Mouse (Mus musculus) intestine, postnatal 0 days (tissue): ENCODE data around the gene Scmh1. TPM values are rescaled to one million over a fixed set of nuclear protein-coding genes. Genes with fewer than 3 reads are reported as not detected.

ENCODE experiments used
- ATAC-seq: fragments of 200-750 bp; cut with Nextera tagmentation; 2 replicates; pipeline ENCODE4 v1.8.0; 2017; ENCODE audit warnings: mild to moderate bottlenecking, moderate TSS enrichment, moderate library complexity
- H3K27ac ChIP-seq: fragments of 300-500 bp; sonication (generic); 2 replicates; pipeline ENCODE4 v1.5.1; 2014; ENCODE audit warnings: mild to moderate bottlenecking, low read depth, low read length, moderate library complexity
- H3K27me3 ChIP-seq: fragments of 300-500 bp; sonication (generic); replicated peaks from 2 replicates; pipeline ENCODE4 v1.6.1; 2014; ENCODE audit warnings: low read length, mixed read lengths; ENCODE audit not compliant: control insufficient read depth, insufficient read depth
- H3K36me3 ChIP-seq: fragments of 300-500 bp; sonication (generic); 2 replicates; pipeline ENCODE4 v1.6.1; 2014; ENCODE audit warnings: mild to moderate bottlenecking, moderate library complexity; ENCODE audit not compliant: control insufficient read depth, insufficient read depth
- H3K4me1 ChIP-seq: fragments of 300-500 bp; sonication (generic); replicated peaks from 2 replicates; pipeline ENCODE4 v1.6.1; 2014; ENCODE audit warnings: antibody characterized with exemption, low read length, mixed read lengths; ENCODE audit not compliant: control insufficient read depth, insufficient read depth
- H3K4me2 ChIP-seq: fragments of 300-500 bp; sonication (generic); replicated peaks from 2 replicates; pipeline ENCODE4 v1.6.1; 2014; ENCODE audit warnings: low read depth, mild to moderate bottlenecking, moderate library complexity
- H3K4me3 ChIP-seq: fragments of 300-500 bp; sonication (generic); 2 replicates; pipeline ENCODE4 v1.5.1; 2014; ENCODE audit warnings: low read depth, low read length
- H3K9ac ChIP-seq: fragments of 300-500 bp; sonication (generic); 2 replicates; pipeline ENCODE4 v1.6.1; 2014; ENCODE audit warnings: mild to moderate bottlenecking, low read depth, low read length
- H3K9me3 ChIP-seq: fragments of 300-500 bp; sonication (generic); 2 replicates; pipeline ENCODE4 v1.6.1; 2016; ENCODE audit warnings: mixed run types; ENCODE audit not compliant: control insufficient read depth
- CTCF ChIP-seq: sonication (generic); IDR thresholded peaks from 2 replicates; pipeline ENCODE4 v1.5.1; 2016; ENCODE audit warnings: low read depth, mild to moderate bottlenecking, control low read depth, antibody characterized with exemption, moderate library complexity
- WGBS: fragments of 180-500 bp; shearing (Covaris S2); extraction: QIAGEN DNeasy Blood & Tissue Kit; methylation state at CpG from one replicate; pipeline ENCODE4 v1.1.7; 2014; 5-methylcytosine and 5-hydroxymethylcytosine counted together
- polyA plus RNA-seq: library from polyadenylated mRNA; unstranded; fragments of >200 nt; fragmentation: Nextera tagmentation; extraction: Ambion mirVana; gene quantifications from 2 replicates; pipeline ENCODE4 v1.2.1, GENCODE M21; 2015

The Scmh1 gene
- polyA plus RNA-seq, 1 experiment from 2014 or later: 21.8 TPM

- Histone ChIP-seq H3K36me3 (0 out of 2 replicates have a peak, but pooled peaks cover 4% of the 10 kb centered on the region), H3K27me3 (no peaks in the 10 kb centered on the region), H3K4me2 (peak overlapping the region; percentile 89), H3K4me1 (peaks cover 13% of the 10 kb centered on the region; the same call in 1 of the 2 replicates), H3K27ac (peak overlapping the region; percentile 69), H3K9ac (peak overlapping the region; percentile 67), H3K4me3 (peak overlapping the region; percentile 54), H3K9me3 (no peaks in the 10 kb centered on the region)
- ATAC-seq: peak; percentile 42
- no peak for TF ChIP-seq CTCF
- WGBS: under 1% methylated on average over 27 of the region's 27 CpGs
Observed at GRCm38 (mm10) chr4:120570438-120571069, 165.5 kb downstream of the Scmh1 start.

DNA sequence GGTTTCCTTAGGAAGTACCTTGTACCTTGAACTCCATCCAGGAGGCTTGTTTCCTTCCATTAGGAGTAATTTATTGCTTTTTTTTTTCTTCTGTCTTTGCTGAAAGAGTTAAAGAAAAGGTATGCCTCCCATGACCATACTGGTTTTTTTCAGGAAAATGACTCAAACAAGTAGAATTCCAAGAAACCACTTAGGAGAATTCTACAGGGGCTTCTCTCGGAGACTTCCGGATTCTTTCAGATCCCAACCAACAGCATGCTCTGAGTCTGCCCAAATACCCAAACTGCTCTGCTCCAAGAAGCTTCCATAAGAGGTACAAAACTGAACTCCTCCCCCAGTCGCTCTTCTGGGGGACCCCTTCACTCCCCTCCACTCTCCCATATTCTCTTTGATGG, 166.0 kb downstream of the Scmh1 start:
- Histone ChIP-seq H3K27me3 (no peaks in the 10 kb centered on the region), H3K27ac (peak overlapping the region; percentile 69), H3K4me1 (peaks cover 13% of the 10 kb centered on the region; the same call in 1 of the 2 replicates), H3K4me3 (no peak overlapping the region), H3K4me2 (peak overlapping the region; percentile 89), H3K9me3 (no peaks in the 10 kb centered on the region), H3K9ac (no peak overlapping the region; the same call in 1 of the 2 replicates), H3K36me3 (0 out of 2 replicates have a peak, but pooled peaks cover 4% of the 10 kb centered on the region)
- no peak for ATAC-seq
- TF ChIP-seq CTCF: no peak
- WGBS: 56% methylated on average over 3 of the region's 3 CpGs

DNA sequence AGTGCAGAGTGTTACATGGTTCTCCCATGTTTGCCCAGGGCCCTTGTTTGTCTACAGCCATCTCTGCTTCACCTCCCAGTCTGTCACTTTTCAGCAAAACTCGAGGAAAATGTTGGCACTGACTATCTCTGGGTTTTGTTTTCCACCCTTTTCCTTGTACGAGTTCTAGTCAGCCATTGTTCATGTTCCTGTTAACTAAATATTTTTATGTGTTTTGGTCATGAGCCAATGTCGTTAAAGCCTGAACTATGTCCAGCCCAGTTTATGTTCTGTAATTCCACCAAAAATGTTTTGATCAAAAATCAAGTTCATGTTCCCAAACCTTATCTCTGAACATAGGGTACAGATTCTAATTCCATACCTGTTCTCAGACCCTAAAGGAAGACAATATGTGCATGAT, 166.6 kb downstream of the Scmh1 start:
- H3K4me2 ChIP-seq: no peak overlapping the region
- no peak for ATAC-seq
- no peak for TF ChIP-seq CTCF
- no peaks in the 10 kb centered on the region for H3K27me3 ChIP-seq
- H3K27ac ChIP-seq: no peak overlapping the region
- H3K36me3 ChIP-seq: no peaks in the 10 kb centered on the region
- peaks cover 13% of the 10 kb centered on the region; the same call in 1 of the 2 replicates for H3K4me1 ChIP-seq
- H3K9me3 ChIP-seq: no peaks in the 10 kb centered on the region
- no peak overlapping the region for H3K4me3 ChIP-seq
- WGBS: 35% methylated on average over 3 of the region's 3 CpGs
- no peak overlapping the region for H3K9ac ChIP-seq

Other genes starting within 250 kb of the Scmh1 start
- gene Edn2, start 244.1 kb upstream of the Scmh1 start, polyA plus RNA-seq: 4.7 and 5.6 TPM in 2 replicates
- 0.17 and 0.20 TPM in 2 replicates for gene Foxo6, start 117.9 kb upstream of the Scmh1 start, polyA plus RNA-seq
- gene Slfnl1, start 127.0 kb downstream of the Scmh1 start, polyA plus RNA-seq: not detected in 2 replicates
- gene Ctps, start 165.0 kb downstream of the Scmh1 start, polyA plus RNA-seq: 23.4 and 23.7 TPM in 2 replicates
- not detected in 2 replicates for gene Gm8439, start 183.5 kb downstream of the Scmh1 start, polyA plus RNA-seq